Mouse (Mus musculus) layer of hippocampus, adult 8-10 months (tissue): ENCODE measurements at regions not wholly inside any gene's neighbourhood (a gene's known extent, or its start where the extent isn't known, plus 50 kb on each side); places are given as distances from the start of the nearest gene placed in this dataset.

Source experiments
- DNase-seq, 2 experiments: peaks; one replicate each; pipeline ENCODE4 v3.0.0; 2022; ENCODE audit warnings: low spot score in 2 of 2

DNA sequence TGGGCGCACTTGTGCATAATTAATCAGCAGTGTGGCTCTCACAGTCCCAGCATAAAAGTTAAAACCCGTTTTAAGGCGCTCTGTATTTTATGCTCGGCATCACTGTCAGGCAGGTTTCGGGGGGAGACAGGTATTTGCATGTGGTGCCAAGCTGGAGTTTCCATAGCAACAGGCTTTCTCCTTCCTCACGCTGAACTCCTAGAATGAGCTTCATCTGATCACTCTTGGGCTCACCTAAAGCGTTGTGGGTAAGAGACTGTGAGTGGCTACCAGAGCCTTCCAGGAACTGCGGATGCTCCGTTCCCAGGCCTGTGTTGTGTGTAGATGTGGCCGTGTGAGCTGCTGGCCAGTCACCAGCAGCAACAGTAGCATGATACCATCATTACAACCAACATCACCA lies 161.5 kb downstream of the Ajap1 start:
- DNase-seq = no peak

DNA sequence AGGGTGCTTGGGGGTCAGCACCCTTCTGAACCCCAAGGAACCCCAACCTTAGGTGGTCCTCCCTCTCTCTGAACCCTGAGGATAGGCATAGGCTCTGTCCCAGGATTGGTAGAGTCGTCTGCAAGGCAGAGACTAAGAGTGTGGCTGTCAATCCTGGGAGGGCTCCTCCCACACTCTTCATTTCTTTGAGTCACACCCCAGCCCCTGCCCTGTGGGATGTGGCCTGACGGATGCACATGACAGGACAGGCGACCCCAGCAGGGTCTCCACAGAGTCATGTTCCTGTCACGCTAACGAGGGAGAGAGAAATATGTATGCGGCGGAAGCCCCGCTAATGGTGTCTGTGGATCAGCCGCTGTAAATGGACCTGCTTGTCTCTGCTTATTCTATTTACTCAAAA lies 162.0 kb downstream of the Ajap1 start:
- DNase-seq = no peak

DNA sequence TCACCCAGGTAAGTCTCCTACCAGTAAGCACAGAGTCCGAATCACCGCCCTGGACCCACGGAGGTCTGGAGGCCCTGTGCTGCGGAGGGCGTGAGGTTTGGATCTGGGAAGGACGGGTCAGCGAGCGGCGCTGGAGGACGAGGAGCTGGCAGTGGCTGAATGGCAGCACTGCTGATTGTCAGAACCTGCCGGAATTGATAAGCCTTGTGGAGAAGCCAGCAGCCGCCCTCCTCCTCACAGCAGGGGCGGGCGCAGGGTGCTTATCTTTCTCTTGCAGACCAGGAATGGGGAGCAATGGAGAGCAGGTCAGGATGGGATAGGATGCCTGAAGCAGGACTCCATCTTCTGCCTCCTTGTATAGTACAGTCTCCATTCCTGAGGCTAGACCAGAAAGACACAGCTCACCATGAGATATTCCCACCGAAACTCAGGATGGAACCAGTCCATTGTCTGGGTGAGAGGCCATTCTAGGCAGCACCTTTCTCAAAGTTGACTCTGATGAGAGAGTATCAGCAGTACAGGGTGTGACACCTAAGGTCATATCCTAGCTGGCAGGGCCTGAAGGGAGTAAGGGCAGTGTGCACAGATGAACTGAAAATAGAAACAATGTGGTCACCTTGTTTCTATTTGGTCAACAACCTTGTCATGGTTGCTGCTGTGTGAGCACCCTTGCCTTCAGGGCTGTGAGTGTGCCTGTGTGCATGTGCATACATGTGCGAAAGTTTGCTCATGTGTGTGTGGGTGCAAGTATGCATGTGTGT lies 165.5 kb downstream of the Ajap1 start:
- DNase-seq = no peak

DNA sequence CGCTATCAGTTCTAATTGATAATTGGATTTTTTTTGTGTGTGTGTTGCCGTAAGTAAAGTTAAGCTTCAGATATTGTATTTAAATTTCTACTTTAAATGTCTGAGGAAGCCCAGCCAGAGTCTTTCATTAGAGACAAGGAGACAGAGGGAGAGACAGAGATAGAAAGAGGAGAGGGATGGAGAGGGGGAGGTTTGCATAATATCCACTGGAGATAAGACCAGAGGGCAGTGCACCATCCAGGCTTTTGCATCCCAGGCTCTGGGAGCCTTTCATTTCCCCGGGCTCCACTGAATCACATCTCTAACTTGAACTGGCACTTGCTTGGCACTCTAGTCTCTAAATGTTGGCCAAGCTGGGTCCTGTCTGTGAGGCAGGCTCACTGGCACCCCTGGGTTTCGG lies 166.1 kb downstream of the Ajap1 start:
- no peak for DNase-seq

DNA sequence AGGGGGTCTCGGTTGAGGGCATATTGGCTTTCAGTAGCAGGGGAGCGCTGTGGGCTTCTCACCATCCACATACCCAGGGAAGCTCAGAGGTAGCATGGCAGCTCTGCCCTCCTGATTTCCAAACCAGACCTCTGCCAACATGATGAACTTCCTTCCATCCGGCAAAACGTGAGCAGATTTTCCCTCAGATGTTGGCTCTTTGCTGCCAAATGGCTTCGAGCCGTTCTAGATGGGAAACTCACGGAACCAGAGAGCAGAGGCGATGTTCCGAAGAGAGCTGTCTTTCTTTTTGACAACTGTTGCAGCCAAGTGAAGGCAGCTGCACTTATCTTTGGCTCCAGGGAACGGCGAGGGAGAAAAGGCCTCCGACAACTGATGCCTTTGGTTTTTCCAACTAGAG lies 168.7 kb downstream of the Ajap1 start:
- DNase-seq = peak; percentile 14 to 19

DNA sequence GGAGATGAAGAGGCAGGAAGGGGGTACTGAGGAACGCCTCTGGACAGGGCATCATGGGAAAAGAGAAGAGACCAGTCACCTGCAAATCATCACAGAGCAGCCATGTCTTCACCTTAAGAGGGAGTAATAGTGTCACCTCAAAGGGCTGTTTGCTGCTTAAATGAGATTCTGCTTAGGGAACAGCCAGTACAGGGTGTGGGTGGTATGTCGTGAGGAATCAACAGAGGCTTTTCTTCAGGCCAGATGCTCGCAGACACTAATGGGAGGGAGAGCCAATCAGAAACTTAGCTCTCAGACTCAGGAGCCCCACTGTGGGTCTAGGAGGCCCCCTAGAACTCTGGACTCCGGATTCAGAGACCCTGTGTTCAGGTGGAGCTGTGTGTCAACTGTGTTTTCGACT lies 171.0 kb downstream of the Ajap1 start:
- DNase-seq = no peak

DNA sequence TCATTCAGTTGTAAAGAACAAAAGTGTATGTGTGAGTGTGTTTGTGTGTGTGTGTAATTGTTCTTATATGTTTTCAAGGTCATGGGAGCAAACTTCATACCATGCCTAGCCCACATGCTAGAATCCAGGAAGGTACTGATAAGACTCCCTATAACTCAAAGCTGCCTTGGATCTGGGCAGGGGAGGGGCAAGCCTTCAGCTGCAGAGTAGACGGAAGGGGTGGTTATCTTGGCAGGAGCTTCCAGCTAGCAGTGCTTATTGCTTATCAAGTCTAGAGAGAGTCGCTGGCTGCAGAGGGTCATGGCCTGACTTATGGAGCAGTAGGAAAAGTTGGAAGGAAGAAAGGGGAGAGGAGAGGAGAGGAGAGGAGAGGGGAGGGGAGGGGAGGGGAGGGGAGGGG lies 172.0 kb downstream of the Ajap1 start:
- DNase-seq = no peak

DNA sequence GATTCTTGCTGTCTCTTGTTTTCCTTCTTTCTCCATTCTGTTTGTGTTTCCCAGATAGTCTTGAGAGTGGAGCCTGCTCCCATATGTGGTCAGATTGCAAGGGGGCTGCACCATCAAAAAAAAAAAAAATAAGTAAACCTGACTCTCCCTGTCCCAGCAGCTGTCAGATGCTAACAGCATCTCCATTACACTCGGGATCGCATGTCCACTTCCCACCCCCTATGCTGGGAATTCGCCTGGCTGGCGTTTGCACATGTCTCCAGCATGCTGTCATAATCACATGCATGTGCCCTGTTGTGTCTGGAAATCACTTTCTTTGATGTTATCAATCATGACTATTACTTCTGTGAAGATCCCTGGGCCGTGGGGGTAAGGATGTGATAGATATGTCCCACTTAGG lies 179.1 kb downstream of the Ajap1 start:
- DNase-seq = no peak

DNA sequence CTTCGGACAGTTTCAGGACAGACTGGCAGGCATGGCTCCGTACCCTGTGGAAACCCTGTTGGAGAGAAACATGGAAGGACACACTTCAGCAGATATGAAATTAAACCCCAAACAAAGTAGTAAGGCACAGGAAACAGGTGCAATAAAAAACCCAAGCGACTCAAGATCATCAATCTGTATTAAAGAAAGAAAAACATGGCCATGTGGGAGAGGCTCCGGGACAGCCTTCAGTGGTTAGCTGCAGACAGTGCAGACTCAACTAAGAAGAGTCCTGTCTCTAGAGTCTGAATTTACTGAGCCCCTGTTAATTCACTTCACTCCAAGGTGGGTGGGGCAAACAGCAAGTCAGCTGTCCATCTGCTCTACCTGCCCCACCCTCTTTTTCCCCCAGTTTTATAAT lies 179.8 kb downstream of the Ajap1 start:
- DNase-seq = no peak

DNA sequence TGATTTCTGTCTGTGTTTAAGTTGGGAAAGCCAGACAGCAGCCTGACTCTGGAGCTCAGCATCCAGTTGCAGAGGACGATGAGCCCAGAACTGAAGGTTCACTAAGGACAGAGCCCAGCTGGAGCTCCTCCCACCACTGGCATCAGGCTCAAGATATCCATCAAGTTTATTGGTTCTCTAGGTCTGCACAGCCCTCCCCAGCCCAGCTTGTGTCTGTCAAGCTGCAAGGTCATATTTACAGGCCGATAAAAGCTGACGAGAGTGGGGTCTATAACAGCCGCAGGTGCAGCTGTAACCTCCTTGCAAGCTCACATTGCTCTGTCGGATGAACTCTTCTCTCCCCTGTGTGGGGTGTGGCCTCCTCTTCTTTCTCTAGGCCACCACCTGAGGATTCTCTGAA lies 184.3 kb downstream of the Ajap1 start:
- DNase-seq = no peak

DNA sequence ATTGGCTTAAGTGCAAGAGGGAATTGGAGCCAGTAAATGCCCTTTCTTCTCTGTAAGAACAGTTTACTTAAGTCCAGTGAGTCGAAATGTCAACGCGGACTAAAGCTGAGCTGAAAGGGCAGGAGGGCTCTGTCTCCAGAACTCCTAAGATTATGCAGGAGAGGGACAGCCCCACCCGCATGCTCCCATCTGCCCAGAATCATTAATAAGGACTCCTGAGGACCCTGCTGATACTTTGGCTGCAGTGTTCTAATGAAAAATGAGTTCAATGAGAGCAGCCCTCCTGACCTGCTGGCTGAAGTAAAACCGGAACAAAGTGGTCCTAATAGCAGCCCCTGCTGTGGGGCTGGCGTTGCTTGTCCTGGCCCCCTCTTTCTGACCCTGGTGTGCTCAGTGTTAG lies 187.8 kb downstream of the Ajap1 start:
- no peak for DNase-seq

DNA sequence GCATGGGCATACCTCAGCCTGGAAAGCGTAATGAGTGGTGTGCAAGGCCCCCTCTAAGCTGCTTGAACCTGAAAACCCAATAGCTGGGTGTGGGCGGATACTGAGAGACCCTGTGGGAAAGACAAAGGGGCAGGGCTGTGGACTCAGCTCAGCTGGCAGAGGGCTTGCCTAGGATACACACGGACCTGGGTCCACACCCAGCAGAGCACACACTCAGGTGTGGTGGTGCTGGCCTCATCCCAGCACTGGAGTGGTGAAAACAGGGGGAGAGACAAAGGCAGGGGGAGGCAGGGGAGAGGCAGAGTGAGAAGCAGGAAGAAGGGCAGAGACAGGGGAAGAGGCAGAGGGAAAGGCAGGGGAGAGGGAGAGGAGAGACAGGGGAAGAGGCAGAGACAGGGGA lies 189.5 kb downstream of the Ajap1 start:
- no peak for DNase-seq

DNA sequence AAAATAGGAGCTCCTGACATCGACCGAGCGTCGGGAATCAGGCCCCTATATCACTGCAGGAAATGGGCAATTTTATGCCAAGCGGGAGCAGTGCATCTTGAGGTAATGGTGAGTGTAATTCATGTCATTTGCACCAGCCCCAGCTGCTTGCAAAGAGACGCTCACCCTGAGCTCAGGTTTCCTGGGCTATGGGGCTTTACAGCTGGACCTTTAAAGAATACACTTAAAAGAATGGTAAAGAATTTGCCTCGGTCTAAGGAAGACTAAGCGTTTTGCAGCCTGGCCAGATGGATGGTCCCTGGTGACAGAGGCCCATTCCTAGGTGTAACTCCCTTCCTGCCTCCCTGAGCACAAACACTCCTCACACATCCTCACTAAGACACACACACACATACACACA lies 194.2 kb downstream of the Ajap1 start:
- DNase-seq = no peak

DNA sequence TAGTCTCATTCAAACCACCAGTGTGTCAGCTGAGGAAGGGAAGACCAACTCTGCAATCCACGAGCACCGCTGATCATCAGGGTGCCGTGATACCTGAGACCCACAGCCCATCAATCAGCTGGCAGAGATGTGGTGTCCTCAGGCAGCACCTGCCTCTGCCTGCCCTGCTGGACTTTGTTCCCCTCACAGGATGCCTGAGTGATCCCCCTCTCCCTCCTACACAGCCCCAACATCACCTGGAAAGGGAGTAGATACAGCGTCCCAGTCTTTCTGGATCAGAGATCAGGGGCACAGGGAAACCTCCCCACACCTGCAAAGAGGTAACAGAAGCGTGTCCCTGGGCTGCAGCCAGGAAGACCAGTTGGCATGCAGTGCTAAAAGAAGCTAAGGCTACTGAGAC lies 198.4 kb downstream of the Ajap1 start:
- no peak for DNase-seq

DNA sequence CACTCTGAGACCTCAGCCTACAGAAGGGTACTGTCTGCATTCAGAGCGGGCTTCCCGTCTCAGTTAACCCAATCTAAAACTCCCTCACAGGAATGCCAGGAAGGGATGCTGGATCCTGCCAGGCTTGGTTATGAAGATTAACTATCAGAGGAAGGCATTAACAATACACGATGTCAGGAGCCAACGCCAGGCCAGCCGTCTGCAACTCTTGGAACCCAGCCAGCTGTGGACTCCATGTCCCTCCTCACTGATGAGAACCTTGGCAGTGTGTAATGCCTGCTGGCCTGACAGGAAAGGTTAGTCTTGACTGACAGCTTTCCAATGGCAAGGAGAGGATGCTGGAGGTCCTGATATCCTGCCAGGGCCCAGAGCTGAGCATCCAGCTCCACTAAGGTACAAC lies 206.0 kb downstream of the Ajap1 start:
- DNase-seq = no peak

DNA sequence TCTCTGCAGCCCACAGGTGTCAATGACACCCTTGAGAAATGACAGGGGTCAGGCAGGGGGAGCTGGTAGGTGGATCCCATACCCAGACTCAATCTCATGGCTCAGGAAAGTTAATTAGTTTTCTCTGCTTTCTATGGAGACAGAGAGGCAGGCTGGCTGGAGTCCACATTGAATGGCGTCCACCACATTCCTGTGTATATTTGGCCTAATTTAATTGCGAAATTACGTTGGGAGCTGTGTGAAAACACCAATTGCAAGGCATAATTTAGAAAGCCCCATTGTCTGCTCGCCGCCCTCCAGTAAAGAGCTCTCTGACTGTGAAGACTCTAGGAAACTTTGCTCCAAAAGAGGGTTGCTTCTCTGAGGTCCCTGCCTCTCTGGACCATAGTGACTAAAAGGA lies 211.2 kb downstream of the Ajap1 start:
- DNase-seq = no peak

DNA sequence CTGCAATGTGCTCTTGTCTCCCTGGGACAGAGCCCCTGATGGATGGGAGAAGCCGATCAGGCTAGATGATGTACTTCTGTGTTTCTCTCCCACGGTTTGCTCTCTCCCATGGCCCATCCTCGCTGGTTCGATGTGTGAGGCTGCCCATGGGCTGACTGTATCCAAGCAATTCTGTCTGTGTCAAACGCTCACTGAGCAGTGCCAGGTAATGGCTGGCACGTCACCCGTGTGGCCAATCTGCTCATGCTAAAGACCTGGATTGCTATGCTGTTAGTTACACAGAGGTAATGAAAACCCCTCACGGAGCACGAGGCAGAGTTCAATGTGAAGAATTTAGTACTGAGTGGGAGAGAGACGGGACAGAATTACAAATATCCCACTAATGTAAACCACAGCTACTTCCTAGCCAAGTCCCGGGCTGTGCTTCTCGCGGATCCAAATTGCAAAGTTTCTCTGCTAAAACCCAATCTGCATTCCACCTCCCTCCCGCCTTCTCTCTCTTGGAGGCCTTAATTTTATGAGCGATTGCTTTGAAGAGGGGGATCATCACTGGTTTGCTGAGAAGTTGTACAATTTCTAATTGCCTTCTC lies 219.3 kb downstream of the Ajap1 start:
- DNase-seq = no peak

DNA sequence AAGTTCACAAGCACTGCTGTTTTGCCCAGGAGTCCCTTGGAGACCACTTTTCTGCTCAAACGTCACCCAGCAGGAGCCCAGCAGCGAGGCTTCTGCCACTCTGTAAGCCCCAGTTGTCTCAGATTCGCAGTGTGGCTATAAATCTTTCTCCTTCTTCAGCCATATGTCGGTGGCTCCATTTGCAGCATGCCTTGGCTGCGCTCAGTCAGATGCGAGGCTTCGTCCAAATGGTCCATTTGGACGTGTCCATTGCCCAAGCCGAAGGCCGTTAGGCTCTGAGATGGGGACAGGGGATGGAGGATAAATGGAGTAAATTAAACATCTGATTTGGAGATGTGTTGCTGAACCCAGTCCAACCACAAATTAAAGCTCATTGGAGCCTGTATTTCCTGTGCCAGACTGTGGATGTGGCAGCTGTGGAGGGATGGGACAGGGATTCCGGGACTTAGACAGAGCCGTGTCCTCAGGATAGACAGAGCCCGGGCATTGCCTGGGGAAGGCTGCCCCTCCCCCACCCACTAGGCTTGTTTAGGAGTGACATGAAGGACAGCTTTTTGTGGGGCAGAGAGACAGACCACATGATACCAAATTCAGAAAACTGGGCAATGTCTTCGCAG lies 221.6 kb downstream of the Ajap1 start:
- no peak for DNase-seq

DNA sequence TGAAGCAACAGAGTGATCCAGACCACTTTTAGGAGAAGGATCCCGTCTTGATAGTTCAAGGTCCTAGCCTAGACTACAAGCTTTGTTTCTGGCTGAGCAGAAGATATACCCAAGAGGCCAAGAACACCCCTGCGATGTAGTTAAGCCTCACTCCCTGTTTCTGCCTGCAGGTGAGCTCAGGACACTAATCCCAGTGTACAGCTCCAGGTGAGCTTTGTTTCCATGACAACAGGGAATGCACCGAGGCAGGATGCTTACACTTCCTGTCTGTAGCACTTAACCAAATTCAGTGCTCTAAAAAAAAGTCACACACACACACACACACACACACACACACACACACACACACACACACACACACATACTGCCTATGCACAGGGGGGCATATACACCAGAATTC lies 230.7 kb downstream of the Ajap1 start:
- no peak for DNase-seq

DNA sequence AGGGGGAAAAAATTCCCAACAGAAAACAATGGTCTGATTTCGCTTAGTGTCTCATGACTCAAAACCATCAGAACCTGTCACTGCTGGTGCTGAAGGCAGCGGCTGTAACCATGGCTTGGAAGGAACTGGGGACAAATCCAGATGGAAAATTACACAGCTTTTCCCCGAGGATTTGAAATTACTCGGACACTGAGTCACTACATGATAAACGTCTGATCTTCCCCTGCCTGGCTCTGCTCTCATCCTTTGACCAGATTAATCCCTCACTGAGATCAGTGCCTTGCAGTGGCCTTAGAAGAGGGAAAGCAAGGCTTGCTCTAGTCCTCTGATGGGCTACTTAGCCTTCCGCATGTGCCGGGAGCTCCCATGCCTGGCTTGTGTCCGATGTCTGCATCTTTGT lies 231.3 kb downstream of the Ajap1 start:
- no peak for DNase-seq

DNA sequence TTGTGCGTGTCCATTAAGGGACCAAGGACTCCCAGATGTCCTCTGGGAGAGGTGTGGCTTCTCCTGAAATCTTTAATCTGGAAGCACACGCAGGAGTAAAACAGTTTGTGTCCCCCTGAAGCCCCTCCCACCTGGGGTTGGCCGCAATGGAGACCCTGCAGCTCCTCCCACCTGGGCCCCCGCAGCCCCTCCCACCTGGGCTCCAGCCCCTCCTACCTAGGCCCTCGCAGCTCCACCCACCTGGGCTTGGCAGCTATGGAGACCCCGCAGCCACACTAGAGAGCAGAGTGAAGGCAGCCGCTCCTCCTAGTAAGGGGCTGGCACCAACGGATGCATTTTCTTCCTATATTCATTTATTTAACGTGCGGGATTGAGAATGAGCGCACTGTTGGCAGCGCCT lies 245.9 kb downstream of the Ajap1 start:
- DNase-seq = no peak

DNA sequence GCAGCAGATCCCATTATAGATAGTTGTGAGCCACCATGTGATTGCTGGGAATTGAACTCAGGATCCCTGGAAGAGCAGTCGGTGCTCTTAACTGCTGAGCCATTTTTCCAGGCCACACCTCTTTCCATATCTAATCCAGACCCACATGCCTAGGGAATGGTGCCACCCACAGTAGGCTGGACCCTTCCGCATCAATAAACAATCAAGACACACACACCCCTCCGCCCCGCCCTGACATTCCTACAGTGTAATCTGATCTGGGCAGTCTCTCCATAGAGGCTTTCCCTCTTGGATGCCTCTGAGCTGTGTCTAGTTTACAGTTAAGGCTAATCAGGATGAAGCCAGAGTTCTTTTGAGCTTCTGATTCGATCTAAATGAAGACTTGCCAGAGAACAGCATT lies 248.8 kb downstream of the Ajap1 start:
- DNase-seq = no peak

DNA sequence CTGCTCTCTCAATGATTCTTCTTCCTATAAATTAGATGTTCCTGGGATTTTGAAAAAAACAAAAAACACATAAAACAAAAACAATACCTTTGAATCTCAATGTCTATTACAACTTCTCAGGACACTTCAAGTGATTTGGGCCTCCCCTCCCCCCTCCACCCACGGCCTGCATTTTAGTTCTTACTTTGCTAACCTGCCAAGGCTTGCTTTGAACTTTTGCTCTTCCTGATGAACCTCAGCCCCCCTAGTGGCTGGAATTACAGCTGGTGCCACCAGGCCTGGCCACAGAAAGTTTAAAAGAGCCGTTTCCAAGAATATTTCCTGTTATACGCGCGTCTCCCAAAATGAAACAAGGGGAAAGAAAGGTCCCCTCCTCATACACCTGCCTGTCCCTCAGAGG lies 253.4 kb downstream of the Ajap1 start:
- DNase-seq = no peak
